8 mouse cellular contexts compared by ENCODE assay signal in genomic region chr3:45378145-45378544, GRCm38 (mm10). TPM values are rescaled to one million over a fixed set of nuclear protein-coding genes. Genes with fewer than 3 reads are reported as not detected.
A peak's percentile ranks its signal among the peaks of the same experiment; 100 is the strongest.
DNase-seq lines count a peak whose midpoint lies in the region; ATAC-seq lines count a peak whose summit lies in the region.

Gene Pcdh10, plus strand, starts transcription at chr3:45378398.

- peak within 1 kb of the TSS; percentile 83 for H3K9ac ChIP-seq in hindbrain, embryonic 13.5 days
- H3K9ac ChIP-seq in lung, embryonic 15.5 days = peak within 1 kb of the TSS; percentile 42; the same call in 1 of the 2 replicates

- no peaks in the 10 kb centered on the region for H3K36me3 ChIP-seq in hindbrain, embryonic 13.5 days
- H3K36me3 ChIP-seq in lung, embryonic 15.5 days = no peaks in the 10 kb centered on the region

- H3K4me3 ChIP-seq in hindbrain, embryonic 13.5 days = peak within 1 kb of the TSS; percentile 54
- peak within 1 kb of the TSS; percentile 57 for H3K4me3 ChIP-seq in lung, embryonic 15.5 days

- peak; percentile 85 for ATAC-seq in hindbrain, embryonic 13.5 days (ENCODE audit: low FRiP score)
- ATAC-seq in lung, embryonic 15.5 days (ENCODE audit: borderline replicate concordance, extremely low read depth, low FRiP score, low TSS enrichment) = peak; percentile 88
- no peak for ATAC-seq in activated CD4-positive, CD25-positive, alpha-beta regulatory T cell, adult 4 months

- peaks cover 5% of the 10 kb centered on the region; the same call in 1 of the 2 replicates for H3K4me1 ChIP-seq in hindbrain, embryonic 13.5 days (replicated peaks)
- peaks cover 42% of the 10 kb centered on the region for H3K4me1 ChIP-seq in lung, embryonic 15.5 days

- no peaks in the 10 kb centered on the region for H3K9me3 ChIP-seq in hindbrain, embryonic 13.5 days
- no peaks in the 10 kb centered on the region for H3K9me3 ChIP-seq in lung, embryonic 15.5 days

- H3K27me3 ChIP-seq in hindbrain, embryonic 13.5 days = no peaks in the 10 kb centered on the region
- peaks cover 49% of the 10 kb centered on the region for H3K27me3 ChIP-seq in lung, embryonic 15.5 days

- H3K4me2 ChIP-seq in hindbrain, embryonic 13.5 days = peak within 1 kb of the TSS; percentile 87
- peak within 1 kb of the TSS; percentile 97 for H3K4me2 ChIP-seq in lung, embryonic 15.5 days

- under 1% methylated on average over 26 of the region's 26 CpGs for WGBS in hindbrain, embryonic 13.5 days
- under 1% methylated on average over 26 of the region's 26 CpGs for WGBS in lung, embryonic 15.5 days

- H3K27ac ChIP-seq in hindbrain, embryonic 13.5 days = peak within 1 kb of the TSS; percentile 91
- H3K27ac ChIP-seq in lung, embryonic 15.5 days = no peak within 1 kb of the TSS

- DNase-seq in adrenal gland, adult (ENCODE audit: inconsistent age in 2 of 2, low spot score in 1 of 2) = peak; percentile 89 to 95
- peak; percentile 98 to 99 for DNase-seq in cerebellum, postnatal 25 days
- peak; percentile 99 to 100 for DNase-seq in frontal cortex, postnatal 36 days (ENCODE audit: low spot score in 2 of 2)
- DNase-seq in layer of hippocampus, postnatal 10 days (ENCODE audit: low spot score in 2 of 2) = peak; percentile 97 to 98
- DNase-seq in ovary, postnatal 36 days (ENCODE audit: low spot score) = peak; percentile 91

RNA-seq across cellular contexts. Expression of gene Pcdh10, which starts in this region (rescaled TPM):
- 14.2 and 16.1 TPM in 2 replicates for polyA plus RNA-seq in hindbrain, embryonic 13.5 days (2015; fragmentation: Nextera tagmentation; extraction: Ambion mirVana)
- 100 to 1,000 TPM; 113 to 132 TPM for total RNA-seq in layer of hippocampus, postnatal 10 days (2021)
- 0.12 and 0.53 TPM in 2 replicates for polyA plus RNA-seq in lung, embryonic 15.5 days (2015; fragmentation: Nextera tagmentation; extraction: Ambion mirVana)
- under 1 TPM in 1 of 2 experiments, not detected in 1; 0.09 TPM for polyA plus RNA-seq in activated CD4-positive, CD25-positive, alpha-beta regulatory T cell, adult 4 months (2017; shearing (Covaris generic))

Comparison
In these comparisons a context has a peak if more than half of its experiments do, and no peak if none do; other contexts are left out.
1. Peak in ATAC-seq, H3K4me3 ChIP-seq, H3K9ac ChIP-seq and H3K4me2 ChIP-seq in lung, embryonic 15.5 days; RNA of the gene not detected or under 1 TPM.